Mouse (Mus musculus) bone marrow, adult 2 months (tissue): ENCODE measurements at regions not wholly inside any gene's neighbourhood (a gene's known extent, or its start where the extent isn't known, plus 50 kb on each side); places are given as distances from the start of the nearest gene placed in this dataset.

Source experiments
- CTCF ChIP-seq: fragments of 200-500 bp; IDR thresholded peaks from 2 replicates; pipeline ENCODE4 v1.5.1; 2011; ENCODE audit warnings: low read length, control low read depth; ENCODE audit not compliant: control insufficient read depth, insufficient read depth
- POLR2A ChIP-seq: fragments of 200-500 bp; IDR thresholded peaks from 2 replicates; pipeline ENCODE4 v1.6.1; 2011; ENCODE audit warnings: low read depth, mild to moderate bottlenecking, control low read depth, low read length, borderline replicate concordance; ENCODE audit not compliant: control insufficient read depth

DNA sequence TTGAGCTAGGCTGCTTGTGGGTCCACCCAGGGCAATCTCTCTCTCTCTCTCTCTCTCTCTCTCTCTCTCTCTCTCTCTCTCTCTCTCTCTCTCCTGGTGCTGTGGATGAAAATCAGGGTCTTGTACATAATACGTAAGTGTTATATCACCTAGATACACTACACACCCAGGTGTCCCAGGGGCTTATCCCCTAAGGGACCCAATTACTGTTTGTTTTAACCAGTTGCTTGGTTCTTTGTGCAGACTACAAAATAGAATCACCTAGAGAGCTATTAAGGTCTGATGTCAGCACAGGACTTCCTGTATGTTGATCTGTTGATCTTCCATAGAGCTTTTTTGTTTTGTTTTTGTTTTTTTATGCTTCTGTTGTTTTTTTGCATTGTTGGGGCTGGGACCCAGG lies 53.0 kb upstream of the Ssx2ip start:
- TF ChIP-seq CTCF (no peak), POLR2A (no peak)
